Mouse (Mus musculus): ENCODE results near the gene Hbb-y.

DNA sequence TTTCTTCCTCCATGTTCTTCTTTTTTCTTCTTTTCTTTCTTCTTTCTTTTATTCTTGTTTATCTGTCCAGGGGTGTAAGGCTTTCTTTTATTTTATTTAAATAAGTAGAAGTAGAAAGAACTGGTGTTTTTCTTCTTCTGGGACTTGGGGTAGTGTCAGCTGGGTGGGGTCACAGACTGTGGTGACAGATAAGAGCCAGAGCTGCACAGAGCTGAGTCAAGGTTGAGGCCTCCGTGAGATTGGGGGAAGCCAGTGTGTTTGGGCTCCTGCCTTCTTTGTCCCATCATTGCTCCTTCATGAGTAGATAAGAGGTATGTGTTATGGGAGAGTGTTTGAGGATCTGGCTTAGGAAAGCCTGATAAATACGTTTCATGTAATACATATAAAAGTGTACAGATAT is 6.1 kb upstream of the Hbb-y start:
- TF ChIP-seq CTCF (IDR thresholded peaks at IDR 0.05; ENCODE audit: low read depth), result no peak
- no peak for TF ChIP-seq EP300 (optimal IDR thresholded peaks at IDR 0.05)

Measured in stomach, postnatal 0 days (tissue).